Mouse (Mus musculus) ES-E14 (cell line): ENCODE measurements around the gene Prr7. TPM values are rescaled to one million over a fixed set of nuclear protein-coding genes. Genes with fewer than 3 reads are reported as not detected.

Experiments
- DNase-seq: peaks from one replicate; pipeline ENCODE4 v3.0.0-alpha.2; 2013; ENCODE audit warnings: low read depth, low spot score
- H3K27ac ChIP-seq: 2 replicates; pipeline ENCODE4 v1.5.1; 2012; ENCODE audit warnings: low read depth, mild to moderate bottlenecking, low read length, moderate library complexity, mixed read lengths; ENCODE audit not compliant: poor library complexity, insufficient read depth, severe bottlenecking
- H3K36me3 ChIP-seq: 2 replicates; pipeline ENCODE4 v1.6.1; 2012; ENCODE audit warnings: mild to moderate bottlenecking, low read length, moderate library complexity, mixed read lengths; ENCODE audit not compliant: control insufficient read depth, poor library complexity, insufficient read depth, severe bottlenecking
- H3K4me1 ChIP-seq, 2 experiments: fragments of 150-350 bp in 1 of 2; sonication (generic) in 1 of 2; 2 replicates each; pipeline ENCODE4 v1.6.1; 2012; ENCODE audit warnings: low read length in 2 of 2, mild to moderate bottlenecking in 1 of 2, mixed read lengths in 1 of 2; ENCODE audit not compliant: control insufficient read depth in 2 of 2, insufficient read depth in 2 of 2, poor library complexity in 1 of 2
- H3K4me3 ChIP-seq, 2 experiments: fragments of 150-350 bp in 1 of 2; sonication (generic) in 1 of 2; 2 replicates each; pipeline ENCODE4 v1.5.1; 2012; ENCODE audit warnings: low read length in 2 of 2, low read depth in 1 of 2, mild to moderate bottlenecking in 1 of 2, mixed read lengths in 1 of 2; ENCODE audit not compliant: insufficient read depth in 1 of 2, poor library complexity in 1 of 2, severe bottlenecking in 1 of 2
- H3K9ac ChIP-seq: 2 replicates; pipeline ENCODE4 v1.6.1; 2012; ENCODE audit warnings: low read depth, mild to moderate bottlenecking, low read length, mixed read lengths; ENCODE audit not compliant: poor library complexity, insufficient read depth, severe bottlenecking
- H3K9me3 ChIP-seq: fragments of 150-350 bp; sonication (generic); 2 replicates; pipeline ENCODE4 v1.6.1; 2012; ENCODE audit warnings: low read depth, mild to moderate bottlenecking, low read length; ENCODE audit not compliant: control insufficient read depth, insufficient read depth
- CHD2 ChIP-seq: IDR thresholded peaks from 2 replicates; pipeline ENCODE4 v1.6.1; 2014; ENCODE audit warnings: mild to moderate bottlenecking, low read depth, low read length, inconsistent platforms
- HCFC1 ChIP-seq: IDR thresholded peaks from 2 replicates; pipeline ENCODE4 v1.6.1; 2012; ENCODE audit warnings: low read length, inconsistent platforms, borderline replicate concordance; ENCODE audit not compliant: insufficient read depth
- MAFK ChIP-seq: IDR thresholded peaks from 2 replicates; pipeline ENCODE4 v1.6.1; 2014; ENCODE audit warnings: mild to moderate bottlenecking, low read depth, low read length, inconsistent platforms; ENCODE audit not compliant: insufficient read depth
- ZC3H11A ChIP-seq: IDR thresholded peaks from 2 replicates; pipeline ENCODE4 v1.6.1; 2012; ENCODE audit warnings: low read depth, mild to moderate bottlenecking, inconsistent platforms, low read length, borderline replicate concordance
- ZNF384 ChIP-seq: IDR thresholded peaks from 2 replicates; pipeline ENCODE4 v1.6.1; 2012; ENCODE audit warnings: low read depth, low read length, inconsistent platforms
- in situ Hi-C, 2 experiments: fragments of 600-800 bp; cut with MboI; formaldehyde crosslinking; loops; one replicate each; pipeline ENCODE4 v1.15.1; 2025; ENCODE audit warnings: low sequenced_read_pairs in 2 of 2, inconsistent platforms in 1 of 2; ENCODE audit not compliant: unreplicated experiment in 2 of 2
- total RNA-seq: library from RNA; depleted of rRNA; stranded (reverse); fragments of 300-350 nt; gene quantifications from 2 replicates; pipeline ENCODE4 v1.2.3, GENCODE M21; 2012

The Prr7 gene
- total RNA-seq, 1 experiment = 2.5 TPM

GRCm38 (mm10) chr13:55486029-55486794 is 22.1 kb downstream of the Prr7 start:
- no peak overlapping the region for H3K27ac ChIP-seq
- in situ Hi-C loops = no loop called here
- H3K4me1 ChIP-seq = peaks cover 3 to 12% of the 10 kb centered on the region in 2 experiments; a peak in 2 of 4 replicates
- H3K9me3 ChIP-seq = no peaks in the 10 kb centered on the region
- H3K4me3 ChIP-seq = peak overlapping the region in 1 of 2 experiments; percentile 78; a peak in 1 of 4 replicates
- no peak for DNase-seq
- TF ChIP-seq CHD2 (no peak), MAFK (no peak), ZC3H11A (no peak)
- no peaks in the 10 kb centered on the region for H3K36me3 ChIP-seq
- H3K9ac ChIP-seq = no peak overlapping the region

GRCm38 (mm10) chr13:55486916-55487577 is 23.0 kb downstream of the Prr7 start:
- H3K4me3 ChIP-seq = peak overlapping the region; percentile 78 to 94
- H3K4me1 ChIP-seq = peaks cover 3 to 8% of the 10 kb centered on the region in 2 experiments; a peak in 2 of 4 replicates
- DNase-seq = no peak

GRCm38 (mm10) chr13:55487578-55488498 is 23.8 kb downstream of the Prr7 start, which contains the start of gene Dbn1:
Gene Dbn1, minus strand, starts transcription at chr13:55488111.
- no peak for DNase-seq
- in situ Hi-C loops = no loop called here
- TF ChIP-seq CHD2 (no peak), HCFC1 (no peak), MAFK (no peak), ZC3H11A (no peak), ZNF384 (no peak)
- Histone ChIP-seq H3K9ac (peak within 1 kb of the TSS; percentile 79), H3K27ac (no peak within 1 kb of the TSS), H3K9me3 (no peaks in the 10 kb centered on the region), H3K4me3 (peak within 1 kb of the TSS; percentile 78 to 94), H3K36me3 (no peaks in the 10 kb centered on the region), H3K4me1 (peaks cover 3 to 8% of the 10 kb centered on the region in 2 experiments; a peak in 2 of 4 replicates)

More at GRCm38 (mm10) chr13:55486916-55487577, 23.0 kb downstream of the Prr7 start:
- TF ChIP-seq MAFK = no peak
- TF ChIP-seq HCFC1 = no peak
- TF ChIP-seq CHD2 = no peak
- TF ChIP-seq ZNF384 = no peak
- Histone ChIP-seq H3K9ac (peak overlapping the region; percentile 75), H3K27ac (no peak overlapping the region), H3K9me3 (no peaks in the 10 kb centered on the region), H3K36me3 (no peaks in the 10 kb centered on the region)
- in situ Hi-C loops = no loop called here

- Histone ChIP-seq H3K4me3 (no peak overlapping the region), H3K36me3 (peaks cover 16% of the 10 kb centered on the region; the same call in 1 of the 2 replicates), H3K27ac (no peak overlapping the region), H3K9me3 (no peaks in the 10 kb centered on the region), H3K4me1 (peaks cover 1 to 26% of the 10 kb centered on the region in 2 experiments; a peak in 1 of 4 replicates), H3K9ac (no peak overlapping the region)
- no peak for DNase-seq
- TF ChIP-seq MAFK (no peak), HCFC1 (no peak), CHD2 (no peak), ZNF384 (no peak), ZC3H11A (no peak)
- in situ Hi-C loops = no loop called here
Observed at GRCm38 (mm10) chr13:55494257-55494656, 30.2 kb downstream of the Prr7 start.
